Mouse (Mus musculus) lung, postnatal 14 days (tissue): ENCODE data around the gene Cbarp.
"Not testable (repeated sequence)": the region's sequence is repeated elsewhere in the genome, so short reads cannot be mapped to it uniquely, and the experiment has no call there.

ENCODE experiments used
- DNase-seq: peaks from one replicate; pipeline ENCODE4 v3.0.0; 2021

The Cbarp gene

DNA sequence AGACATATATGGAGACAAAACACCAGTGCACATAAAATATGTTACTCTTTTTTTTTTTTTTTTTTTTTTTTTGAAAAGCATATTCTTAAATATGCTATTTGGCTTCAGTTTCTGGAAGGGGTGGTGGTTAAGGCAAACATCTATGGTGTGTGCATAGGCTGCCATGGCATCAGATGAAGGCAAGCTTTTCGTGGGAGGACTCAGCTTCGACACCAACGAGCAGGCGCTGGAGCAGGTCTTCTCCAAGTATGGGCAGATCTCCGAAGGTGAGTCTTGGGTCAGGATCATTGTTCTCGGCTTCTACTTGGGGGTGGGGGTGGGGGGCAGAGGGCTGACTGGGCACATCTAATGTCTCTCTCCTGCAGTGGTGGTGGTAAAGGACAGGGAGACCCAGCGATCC, 29.0 kb upstream of the Cbarp start:
- DNase-seq, result no peak

DNA sequence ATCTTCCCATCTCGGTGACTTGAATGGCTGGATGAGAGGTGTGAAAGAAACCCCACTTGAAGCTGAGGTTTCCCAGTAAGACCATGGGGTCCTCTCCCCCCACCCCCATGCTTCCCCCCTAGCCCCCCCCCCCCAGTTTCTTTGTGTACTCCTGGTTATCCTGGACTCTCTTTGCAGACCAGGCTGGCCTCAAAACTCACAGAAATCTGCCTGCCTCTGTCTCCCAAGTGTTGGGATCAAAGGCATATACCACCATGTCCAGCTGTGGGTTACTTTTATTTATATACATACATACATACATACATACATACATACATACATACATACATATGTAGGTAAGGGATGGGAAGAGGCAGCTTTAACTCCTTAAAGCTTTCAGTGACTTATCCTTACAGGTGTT, 28.4 kb upstream of the Cbarp start:
- DNase-seq, result no peak

DNA sequence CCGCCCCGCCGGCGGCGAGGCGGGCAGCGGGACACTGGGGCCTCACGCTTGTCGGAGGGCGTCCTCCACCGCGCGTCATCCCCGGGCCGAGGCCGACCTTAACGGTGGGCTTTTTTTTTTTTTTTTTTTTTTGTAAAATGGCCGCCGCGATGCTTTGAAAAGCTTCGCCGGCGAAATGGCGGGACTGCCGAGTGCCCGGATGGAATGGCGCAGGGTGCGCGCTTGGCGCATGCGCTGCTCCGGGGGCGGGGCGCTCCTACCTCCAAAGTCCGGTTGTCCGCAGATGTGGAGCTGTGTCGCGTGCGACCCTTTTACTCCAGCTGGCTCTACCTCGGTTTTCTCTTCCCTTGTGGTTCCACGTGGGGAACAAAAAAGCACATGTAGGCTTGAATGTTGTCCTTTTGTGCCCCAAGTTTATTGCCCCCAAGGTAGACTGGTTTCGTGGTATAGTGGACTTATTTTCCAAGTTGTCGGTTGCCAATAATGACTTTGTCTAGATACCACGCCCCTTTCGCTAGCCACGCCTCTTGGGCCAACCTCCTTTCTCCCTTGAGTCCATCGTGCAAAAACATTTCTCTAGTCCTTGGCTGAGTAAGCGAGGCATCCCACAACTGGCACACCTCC, 27.5 kb upstream of the Cbarp start:
- peak; percentile 95 for DNase-seq

DNA sequence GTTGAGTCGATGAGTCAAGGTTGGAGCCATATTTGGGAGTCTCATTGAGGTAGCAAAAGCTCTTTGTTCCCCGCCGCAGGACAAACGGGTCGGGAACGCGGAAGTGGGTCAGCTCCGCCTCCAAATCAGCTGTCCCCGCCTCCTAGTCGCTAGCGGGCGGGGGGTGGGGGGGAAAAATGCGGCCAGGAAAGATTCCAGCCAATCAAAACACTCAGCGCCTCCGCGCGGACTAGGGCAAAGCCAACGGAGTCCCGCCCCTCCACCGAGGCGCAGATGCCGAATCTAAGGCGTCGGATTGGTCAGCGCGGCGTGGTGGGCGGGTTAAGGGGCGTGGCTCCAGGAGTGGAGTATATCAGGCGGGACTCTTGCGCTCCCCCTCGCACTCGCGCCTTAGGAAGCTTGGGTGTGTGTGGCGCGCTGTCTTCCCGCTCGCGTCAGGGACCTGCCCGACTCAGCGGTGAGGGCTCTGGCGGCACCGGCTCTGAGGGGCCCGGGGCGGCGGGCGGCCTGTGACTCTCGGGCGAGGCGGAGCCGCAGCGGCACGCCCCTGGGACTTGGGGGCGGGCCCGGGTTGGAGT, 26.9 kb upstream of the Cbarp start:
- peak; percentile 99 for DNase-seq

DNA sequence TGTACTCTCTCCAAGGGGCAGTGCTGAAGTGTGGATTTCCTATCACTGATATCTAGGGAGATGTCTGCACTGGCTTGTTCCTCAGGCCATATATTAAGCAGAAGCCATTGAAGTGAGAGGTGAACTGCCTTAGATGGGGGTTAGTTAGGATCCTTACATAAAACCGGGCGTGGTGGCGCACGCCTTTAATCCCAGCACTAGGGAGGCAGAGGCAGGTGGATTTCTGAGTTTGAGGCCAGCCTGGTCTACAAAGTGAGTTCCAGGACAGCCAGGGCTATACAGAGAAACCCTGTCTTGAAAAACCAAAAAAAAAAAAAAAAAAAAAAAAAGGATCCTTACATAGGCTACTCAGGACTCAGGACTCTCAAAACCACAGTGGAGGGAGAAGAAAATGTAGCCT, 25.5 kb upstream of the Cbarp start:
- DNase-seq, result not testable (repeated sequence)

DNA sequence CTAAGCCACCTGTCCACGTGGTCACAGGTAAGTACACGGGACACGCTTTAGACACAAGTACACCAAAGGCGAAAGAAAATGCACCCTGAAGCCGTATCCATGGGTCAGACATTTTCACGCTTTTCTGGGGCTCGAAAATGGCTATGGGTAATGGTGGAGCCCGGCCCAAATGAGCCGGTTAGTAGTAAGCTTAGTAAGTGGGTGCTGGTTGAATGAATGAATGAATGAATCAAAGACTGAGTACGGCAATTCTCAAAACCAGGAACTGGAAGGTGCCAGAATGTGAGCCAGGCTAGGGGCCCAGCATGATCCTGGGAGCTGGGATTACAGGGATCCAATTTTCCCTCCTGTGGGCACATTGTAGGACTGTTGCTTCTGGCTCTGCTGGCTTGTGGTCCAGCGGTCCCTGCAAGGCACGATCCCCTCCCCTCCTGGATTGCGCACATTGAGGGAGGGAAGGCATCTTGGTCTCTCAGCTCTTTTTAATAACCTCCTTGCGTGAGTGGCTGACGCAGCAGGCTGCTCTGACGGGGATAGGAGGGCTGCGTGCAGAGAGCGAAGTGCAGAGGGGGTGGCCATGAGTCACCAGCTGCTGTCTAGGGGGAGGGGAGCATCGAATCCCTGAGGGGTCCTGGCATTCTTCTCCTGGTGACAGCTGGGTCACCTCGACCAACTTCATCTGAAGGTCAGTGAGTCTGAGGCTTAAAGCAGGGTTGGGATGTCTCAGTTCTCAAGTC, 24.9 kb upstream of the Cbarp start, which contains the start of gene Cirbp:
Cirbp (plus strand) TSS at position 594 of the 737 bp plus-strand sequence.
- DNase-seq, result no peak

DNA sequence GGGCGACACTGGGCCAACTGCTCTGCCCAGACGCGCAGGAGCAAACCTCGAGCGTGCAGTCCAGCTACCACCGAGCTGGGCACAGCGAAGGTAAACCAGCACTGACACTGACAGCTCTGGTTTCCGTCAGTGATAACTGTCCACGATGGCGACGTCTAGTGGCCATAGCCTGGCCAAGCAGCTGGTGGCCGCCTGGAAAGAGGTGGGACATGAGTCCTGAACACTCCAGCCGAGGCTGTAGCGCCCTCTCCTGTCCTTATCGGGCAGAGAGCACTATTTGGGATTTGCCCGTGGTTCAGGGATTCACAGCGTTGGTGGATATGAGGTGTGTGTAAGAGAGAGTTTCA, 24.3 kb upstream of the Cbarp start:
- peak; percentile 99 for DNase-seq

DNA sequence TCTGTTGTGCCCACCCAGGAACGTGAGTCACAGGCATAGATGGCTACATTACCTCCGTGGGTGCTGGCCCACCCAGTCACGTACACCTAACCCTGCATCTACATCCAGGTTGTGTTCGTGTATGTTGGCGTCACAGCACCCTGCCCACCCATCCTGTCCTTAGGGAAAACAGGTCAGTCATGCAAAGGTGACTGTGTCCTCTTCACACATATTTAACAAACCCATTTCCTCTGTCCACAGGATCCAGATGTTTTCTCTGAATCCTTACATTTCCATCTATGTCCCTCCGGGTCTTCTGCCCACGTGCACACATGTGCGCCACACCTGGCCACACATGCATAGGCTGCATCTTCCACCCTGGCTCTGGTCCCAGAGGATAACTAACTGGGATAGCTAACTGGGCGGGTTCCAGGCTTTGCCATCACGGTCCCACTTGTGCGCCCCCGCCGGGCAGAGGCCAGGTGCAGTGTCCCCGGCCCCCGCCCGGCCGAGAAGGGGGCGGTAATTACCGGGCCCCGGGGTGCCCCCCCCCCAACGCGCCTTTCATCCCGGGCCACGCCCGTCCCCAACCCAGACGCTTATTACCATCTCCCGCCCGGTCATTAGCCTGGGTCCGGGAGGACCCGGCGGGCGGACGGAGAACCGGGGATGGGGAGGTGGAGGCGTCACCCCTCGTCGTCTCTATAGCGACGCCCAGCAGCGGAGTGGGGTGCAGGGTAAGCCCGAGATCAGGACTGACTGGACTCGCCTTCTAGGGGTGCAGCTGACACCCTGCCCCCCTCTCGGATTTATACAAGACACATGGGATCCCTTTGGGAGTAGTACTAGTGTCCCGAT, 23.7 kb upstream of the Cbarp start:
- no peak for DNase-seq

DNA sequence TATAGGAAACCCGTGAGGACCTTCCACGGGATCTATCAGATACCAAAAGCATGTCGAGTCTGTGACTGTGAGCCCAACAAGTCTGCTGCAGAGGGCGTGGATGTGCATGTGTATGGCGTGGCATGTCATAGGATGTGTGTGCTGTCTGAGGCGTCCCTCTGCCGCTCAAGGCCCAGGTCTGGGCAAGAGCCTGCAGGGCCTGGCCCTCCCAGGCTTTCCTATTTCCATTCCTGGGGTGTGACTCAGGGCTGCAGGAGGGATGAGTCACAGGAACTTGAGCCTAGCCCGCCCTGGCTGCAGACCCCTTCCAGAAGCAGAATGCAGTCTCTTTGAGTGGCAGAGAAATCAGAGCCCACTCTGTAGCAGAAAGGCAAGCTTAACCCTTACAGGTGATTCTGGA, 23.1 kb upstream of the Cbarp start:
- no peak for DNase-seq

DNA sequence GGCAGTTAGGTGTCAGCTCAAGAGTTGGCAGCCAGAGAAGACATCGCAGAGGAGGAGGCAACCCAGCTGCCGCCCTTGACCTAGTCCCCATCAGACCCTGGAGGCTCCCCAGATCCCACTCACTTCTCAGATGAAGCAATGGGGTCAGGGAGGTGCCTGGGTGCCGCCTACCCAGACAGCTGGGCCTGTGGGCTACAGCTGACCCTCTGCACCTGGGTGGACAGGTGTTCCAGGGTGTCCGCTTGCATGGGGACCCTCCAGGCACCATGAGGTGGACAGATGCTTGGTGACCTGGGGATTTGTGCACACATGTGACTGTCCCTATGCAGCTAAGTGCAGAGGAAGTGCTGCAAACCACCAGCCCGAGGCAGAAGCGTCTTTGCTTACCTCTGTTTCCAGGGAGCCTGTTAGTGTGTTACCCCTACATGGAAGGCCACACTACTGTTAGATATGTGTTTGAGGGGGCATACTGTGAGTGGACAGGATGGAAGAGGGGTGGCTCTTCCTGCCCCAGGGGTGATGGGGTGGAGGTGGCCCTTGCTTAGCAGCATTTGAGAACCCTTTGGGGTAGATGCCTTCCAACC, 22.2 kb upstream of the Cbarp start:
- no peak for DNase-seq

DNA sequence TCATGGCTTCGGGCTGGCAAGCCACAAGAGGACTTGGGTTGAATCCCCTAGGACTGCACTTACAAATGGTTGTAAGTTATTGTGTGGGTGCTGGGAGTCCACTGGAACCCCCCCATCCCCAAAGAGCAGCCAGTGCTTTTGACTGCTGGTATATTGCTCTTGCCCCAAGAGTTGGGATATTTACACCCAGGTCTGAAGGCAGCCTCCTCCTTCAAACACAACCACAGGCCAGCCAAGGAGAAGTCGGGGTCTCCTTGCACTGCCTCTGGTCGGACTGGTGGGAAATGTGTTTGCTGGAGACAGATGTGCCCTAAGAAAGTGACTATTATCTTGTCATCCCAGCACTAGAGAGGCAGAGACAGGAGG, 21.6 kb upstream of the Cbarp start:
- no peak for DNase-seq

DNA sequence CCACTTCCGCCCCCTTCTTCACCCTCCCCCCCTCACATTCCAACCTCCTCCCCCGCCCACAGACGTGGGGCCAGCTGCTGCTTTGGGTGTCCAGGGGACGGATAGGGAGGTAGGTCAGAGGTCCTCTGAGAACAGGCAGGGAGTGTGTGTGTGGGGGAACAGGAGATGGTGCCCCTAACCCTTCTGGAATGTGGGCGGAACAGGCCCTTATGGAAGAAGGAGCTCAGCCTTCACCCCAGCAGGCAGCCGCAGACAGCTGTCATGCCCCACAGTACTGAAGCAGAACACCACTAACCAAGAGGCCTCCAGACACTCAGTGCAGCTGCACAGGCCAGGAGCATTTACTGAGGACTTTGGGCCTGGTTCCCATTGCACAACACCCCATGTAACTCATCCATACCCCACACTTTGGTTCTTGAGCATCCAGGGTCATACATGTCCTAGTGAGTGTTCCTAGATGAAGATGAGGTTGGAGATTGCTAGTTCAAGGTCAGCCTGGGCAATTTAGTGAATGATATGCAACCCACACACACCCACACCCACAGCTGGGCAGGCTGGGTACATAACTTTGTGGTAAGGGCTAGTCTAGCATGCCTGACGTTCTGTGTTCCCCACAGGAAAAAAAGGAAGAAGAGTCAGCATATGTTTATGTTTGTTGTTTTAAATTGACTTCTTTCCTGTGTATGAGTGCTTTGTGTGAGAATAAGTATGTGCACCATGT, 21.0 kb upstream of the Cbarp start:
- DNase-seq, result peak; percentile 62

DNA sequence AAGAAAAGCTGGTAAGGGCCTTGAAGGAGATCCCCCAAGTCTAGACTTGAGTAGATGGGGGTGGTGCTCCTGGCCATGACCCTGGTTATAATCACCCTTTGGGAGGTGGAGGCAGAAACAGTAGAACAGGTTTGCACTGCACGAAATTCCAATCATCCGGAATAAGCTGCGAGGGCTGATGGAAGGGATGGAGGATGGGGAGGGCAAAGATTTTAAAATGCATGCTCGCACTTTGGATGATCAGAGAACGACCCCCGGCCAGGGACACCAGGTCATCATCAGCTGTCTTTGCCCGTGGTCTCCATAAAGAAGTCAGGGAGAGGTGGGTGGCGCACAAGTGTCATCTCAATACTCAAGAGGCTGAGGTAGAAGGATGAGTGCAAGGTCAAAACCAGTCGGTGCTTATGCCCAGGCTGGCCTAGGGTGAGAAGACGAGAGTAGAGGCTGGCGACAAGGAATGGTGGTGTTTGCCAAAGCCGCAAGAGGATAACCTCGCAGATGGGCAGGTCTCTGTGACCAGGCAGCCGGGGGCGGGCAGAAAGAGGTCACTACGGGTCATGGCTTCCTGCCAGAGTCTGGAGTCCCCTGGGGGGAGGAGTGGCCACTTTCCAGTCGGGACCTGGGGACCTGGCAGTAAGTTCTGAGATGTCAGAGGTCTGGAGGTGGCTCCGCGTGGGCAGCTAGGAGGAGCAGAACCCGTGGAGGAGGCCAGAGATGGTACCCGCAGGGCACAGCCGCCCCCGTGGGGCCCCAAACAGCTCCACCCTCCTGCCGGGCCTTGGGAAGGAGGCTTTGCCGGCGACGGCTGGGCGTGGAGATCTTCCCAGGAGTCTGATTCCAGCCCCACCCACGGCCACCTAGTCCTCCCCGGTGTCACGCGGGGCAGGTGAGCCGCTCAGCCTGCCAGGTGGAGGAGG, 20.1 kb upstream of the Cbarp start:
- peak; percentile 91 for DNase-seq

DNA sequence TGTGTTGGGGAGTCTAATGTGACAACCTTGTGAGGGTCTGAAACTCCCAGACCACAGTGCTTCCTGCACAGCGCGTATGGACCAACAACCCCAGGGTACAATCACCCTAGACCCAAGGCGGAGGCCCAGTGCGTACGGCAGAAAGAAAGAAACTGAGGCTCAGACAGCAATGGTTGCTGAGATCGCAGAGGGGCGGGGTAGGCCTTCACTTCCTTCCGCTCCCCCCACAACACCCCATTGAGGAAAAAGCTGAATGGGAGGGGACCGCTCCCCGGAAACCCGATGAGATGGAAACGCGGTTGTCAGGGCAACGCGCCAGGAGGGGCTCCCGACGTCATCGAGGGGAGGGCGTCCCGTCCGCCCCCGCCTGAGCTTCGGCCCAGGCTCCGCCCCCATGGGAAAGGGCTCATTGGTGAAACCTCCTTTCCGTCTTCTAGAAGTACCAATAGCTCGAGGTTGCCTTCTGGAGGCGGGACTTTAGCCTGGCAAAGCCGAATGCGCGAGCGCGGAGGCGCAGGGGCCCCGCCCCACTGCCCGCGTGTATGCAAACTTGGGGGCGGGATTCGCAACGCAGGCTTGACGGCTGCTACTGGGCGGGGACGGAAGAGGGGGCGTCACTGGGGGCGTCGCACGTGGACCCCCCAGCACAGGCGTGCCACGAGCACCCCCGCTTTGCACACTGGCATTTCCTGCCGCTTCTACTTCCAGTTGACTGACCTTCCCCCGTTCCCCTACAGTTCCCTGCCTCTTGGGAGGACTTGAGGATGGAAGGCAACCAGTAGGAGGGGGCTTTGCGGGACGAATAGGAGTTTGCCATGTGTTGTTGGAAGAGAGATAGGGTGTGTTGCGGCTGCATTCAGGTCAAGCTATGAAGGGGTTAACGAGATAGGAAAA, 19.2 kb upstream of the Cbarp start:
- peak; percentile 99 for DNase-seq

DNA sequence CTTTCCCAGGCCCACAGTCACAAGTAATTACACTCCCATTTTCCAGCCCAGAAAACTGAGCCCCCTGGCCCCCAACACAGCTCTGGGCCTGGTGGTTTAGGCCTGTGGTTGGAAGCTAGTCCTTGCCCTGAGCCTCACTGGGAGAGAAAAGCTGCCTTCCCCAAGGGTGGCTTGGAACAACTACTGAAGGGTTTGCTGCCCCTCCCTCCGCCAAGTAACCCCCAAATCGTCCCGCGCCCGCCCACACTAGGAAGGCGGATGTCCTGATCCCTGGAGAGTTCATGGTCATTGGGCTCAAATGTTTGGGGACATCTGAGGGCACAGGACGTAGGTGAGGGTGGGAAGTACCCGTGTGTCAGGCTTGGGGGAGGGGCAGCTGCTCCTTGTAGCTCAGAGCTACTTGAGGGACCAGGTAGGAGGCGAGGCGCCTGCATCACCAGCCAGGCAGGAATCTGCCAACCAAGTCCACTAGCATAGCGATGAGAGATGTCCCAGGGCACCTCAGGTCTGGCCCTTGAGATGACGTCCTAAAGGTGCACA, 18.5 kb upstream of the Cbarp start:
- DNase-seq, result peak; percentile 67

DNA sequence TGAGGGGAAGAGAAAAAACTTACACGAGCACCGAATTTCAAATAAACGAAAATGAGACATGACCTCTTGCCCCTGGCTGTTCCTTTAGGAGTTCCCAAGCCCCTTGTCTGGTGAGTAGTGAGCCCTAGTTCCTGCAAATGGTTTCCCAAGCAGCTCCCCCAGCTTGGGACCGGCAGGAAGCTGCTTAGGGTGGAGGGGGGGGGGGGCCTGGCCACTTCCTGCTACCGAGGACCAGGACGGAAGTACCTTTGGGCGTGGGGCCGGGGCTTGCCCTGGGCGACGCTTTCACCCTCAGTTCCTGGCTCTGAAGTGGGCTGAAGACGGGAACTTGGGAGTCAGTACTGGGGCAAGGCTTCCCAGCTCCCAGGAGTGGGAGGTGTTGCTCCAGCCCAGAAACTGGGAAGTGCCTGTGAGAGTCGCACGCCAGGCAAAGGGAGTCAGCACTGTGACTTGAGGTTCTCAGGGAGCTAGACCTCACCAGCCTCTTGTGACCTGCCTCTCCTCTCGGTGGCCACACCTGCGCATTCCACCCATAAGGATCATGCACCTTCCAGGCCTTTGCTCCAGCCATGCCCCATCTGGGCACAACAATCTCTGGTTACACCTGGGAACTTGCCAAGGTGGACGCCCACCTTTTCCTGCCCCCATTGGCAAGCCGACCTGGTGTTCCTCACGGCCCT, 17.8 kb upstream of the Cbarp start:
- DNase-seq, result peak; percentile 83

DNA sequence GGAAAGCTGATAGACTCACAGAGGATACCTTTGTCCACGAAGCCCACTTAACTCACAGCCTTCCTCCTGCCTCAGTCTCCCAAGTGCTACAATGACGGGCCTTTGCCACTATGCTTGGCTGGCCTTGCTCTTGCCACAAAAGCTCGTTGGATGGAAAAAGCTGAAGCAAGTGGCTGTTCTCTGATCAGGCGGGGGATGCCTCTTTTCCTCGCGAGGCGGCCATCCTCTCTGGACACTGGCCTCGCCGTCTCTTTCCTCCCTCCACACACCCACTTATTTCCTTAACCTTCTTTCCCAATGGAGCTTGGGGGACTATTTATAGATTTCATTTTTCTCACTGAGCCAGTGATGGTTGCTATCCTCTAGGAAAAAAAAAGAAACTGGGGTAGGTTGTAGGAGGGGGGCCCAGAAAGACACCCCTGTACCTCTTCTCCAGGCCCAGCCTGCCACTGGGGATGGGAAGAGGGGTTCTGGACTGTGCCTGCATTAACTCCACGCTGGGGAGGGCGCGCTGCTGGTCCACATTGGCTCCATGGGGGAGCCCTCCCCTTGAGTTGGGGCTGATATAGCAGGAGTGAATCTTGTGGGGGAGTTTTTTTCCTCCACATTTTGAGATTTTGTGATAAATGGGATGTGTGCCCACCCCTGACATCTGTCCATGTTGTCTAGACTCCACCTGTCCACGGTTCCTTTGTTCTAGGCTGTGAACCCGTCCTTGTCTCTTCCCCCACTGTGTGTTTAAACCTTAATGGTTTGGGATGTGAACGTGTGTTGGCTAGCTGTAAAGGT, 16.7 kb upstream of the Cbarp start:
- no peak for DNase-seq

DNA sequence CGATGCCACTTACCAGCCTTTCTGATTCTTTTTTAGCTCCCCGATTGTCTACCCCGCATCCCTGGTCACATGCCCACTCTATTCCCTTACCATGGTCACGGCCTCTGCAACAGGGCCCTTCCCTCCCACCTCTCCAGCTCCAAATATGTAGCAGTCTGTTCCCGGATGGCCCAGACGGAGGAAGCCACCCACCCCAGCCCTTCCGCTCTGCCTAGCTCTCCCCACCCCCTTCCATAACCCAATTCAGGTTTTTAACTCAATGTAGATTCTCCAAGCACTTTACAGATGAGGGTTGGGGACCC, 16.1 kb upstream of the Cbarp start:
- peak; percentile 58 for DNase-seq
